Mouse (Mus musculus): ENCODE measurements around the gene Slc46a3. TPM values are rescaled to one million over a fixed set of nuclear protein-coding genes. Genes with fewer than 3 reads are reported as not detected.

Gene Slc46a3
- polyA plus RNA-seq, 1 experiment from 2014 or later: 3.6 TPM

Other genes with a start within 250 kb of the Slc46a3 start
- 12.2 and 14.6 TPM in 2 replicates for gene Flt1, start 168.8 kb downstream of the Slc46a3 start, polyA plus RNA-seq (2016; fragmentation: Nextera tagmentation; extraction: Ambion mirVana)
- 469 and 476 TPM in 2 replicates for gene Pomp, start 34.4 kb downstream of the Slc46a3 start, polyA plus RNA-seq (2016; fragmentation: Nextera tagmentation; extraction: Ambion mirVana)
- 48.9 and 49.7 TPM in 2 replicates for gene Mtus2, start 62.5 kb upstream of the Slc46a3 start, polyA plus RNA-seq (2016; fragmentation: Nextera tagmentation; extraction: Ambion mirVana)

Measured in hindbrain, embryonic 12.5 days (tissue).